Mouse (Mus musculus) cerebellum, adult 9-11 months (tissue): Measurements from ENCODE around the gene Arid3b.

Experiments
- DNase-seq: peaks from one replicate; pipeline ENCODE4 v3.0.0; 2022

The Arid3b gene

DNA sequence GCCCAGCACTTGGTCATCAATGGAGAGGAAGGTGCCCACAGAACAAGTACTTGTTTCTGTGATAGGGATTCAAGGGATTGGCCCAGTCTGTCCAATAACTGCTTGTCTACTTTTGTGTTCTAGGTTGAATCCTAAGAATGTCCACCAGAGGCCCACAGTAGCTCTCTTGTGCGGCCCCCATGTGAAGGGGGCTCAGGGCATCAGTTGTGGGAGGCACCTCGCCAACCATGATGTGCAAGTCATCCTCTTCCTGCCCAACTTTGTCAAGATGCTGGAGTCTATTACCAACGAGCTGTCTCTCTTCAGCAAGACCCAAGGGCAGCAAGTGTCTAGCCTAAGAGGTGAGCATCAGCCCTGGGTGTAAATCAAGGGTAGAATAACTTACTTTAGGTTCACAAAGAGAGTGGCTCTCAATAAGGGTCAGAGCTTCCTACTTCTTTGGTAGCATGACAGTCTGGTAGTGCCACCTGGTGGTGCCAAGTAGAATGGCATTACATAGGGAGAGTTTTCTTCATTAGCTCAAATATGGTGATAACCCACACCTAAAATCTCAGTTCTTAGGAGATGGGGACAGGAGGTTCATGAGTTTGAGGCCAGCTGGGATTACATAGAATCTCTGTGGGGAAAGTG is 92.0 kb downstream of the Arid3b start:
- DNase-seq = peak; percentile 56
